Mouse (Mus musculus): Measurements from ENCODE around the gene Rxra. TPM values are rescaled to one million over a fixed set of nuclear protein-coding genes. Genes with fewer than 3 reads are reported as not detected.

Gene Rxra
- total and polyA plus RNA-seq, 2 experiments, result 108 to 313 TPM

GRCm38 (mm10) chr2:27744612-27745351 is 68.5 kb downstream of the Rxra start:
- peak; percentile 71 for DNase-seq (ENCODE audit: extremely low read depth, low read depth, low spot score)
- Histone ChIP-seq H3K27me3 (ENCODE audit: control insufficient read depth, insufficient read depth, low read length) (no peaks in the 10 kb centered on the region), H3K4me1 (ENCODE audit: control insufficient read depth, insufficient read depth, low read length) (peaks cover 67% of the 10 kb centered on the region), H3K36me3 (ENCODE audit: control insufficient read depth, insufficient read depth, low read length) (peaks cover 54% of the 10 kb centered on the region), H3K79me2 (ENCODE audit: control insufficient read depth, insufficient read depth, low read length) (peaks cover 54% of the 10 kb centered on the region), H3K27ac (replicated peaks; ENCODE audit: insufficient read depth, low read depth, low read length) (peak overlapping the region; percentile 70), H3K4me3 (ENCODE audit: insufficient read depth, low read depth, low read length) (no peak overlapping the region), H3K9ac (ENCODE audit: low read depth, low read length) (peak overlapping the region; percentile 22)
- WGBS, result 13% methylated on average over 13 of the region's 13 CpGs
- TF ChIP-seq CTCF (IDR thresholded peaks at IDR 0.05; ENCODE audit: low read depth, low read length) (no peak), POLR2A (IDR thresholded peaks at IDR 0.05; ENCODE audit: extremely low read depth, insufficient read depth, low read length) (no peak)

GRCm38 (mm10) chr2:27745673-27746620 is 69.7 kb downstream of the Rxra start:
- peaks cover 69% of the 10 kb centered on the region for H3K4me1 ChIP-seq (ENCODE audit: control insufficient read depth, insufficient read depth, low read length)
- H3K4me3 ChIP-seq (ENCODE audit: insufficient read depth, low read depth, low read length), result no peak overlapping the region
- DNase-seq (ENCODE audit: extremely low read depth, low read depth, low spot score), result no peak
- peaks cover 48% of the 10 kb centered on the region for H3K79me2 ChIP-seq (ENCODE audit: control insufficient read depth, insufficient read depth, low read length)
- no peaks in the 10 kb centered on the region for H3K27me3 ChIP-seq (ENCODE audit: control insufficient read depth, insufficient read depth, low read length)
- peak overlapping the region; percentile 70 for H3K27ac ChIP-seq (replicated peaks; ENCODE audit: insufficient read depth, low read depth, low read length)
- 26% methylated on average over 18 of the region's 18 CpGs for WGBS
- H3K9ac ChIP-seq (ENCODE audit: low read depth, low read length), result peak overlapping the region; percentile 27; the same call in 1 of the 2 replicates
- H3K36me3 ChIP-seq (ENCODE audit: control insufficient read depth, insufficient read depth, low read length), result peaks cover 60% of the 10 kb centered on the region
- TF ChIP-seq POLR2A (IDR thresholded peaks at IDR 0.05; ENCODE audit: extremely low read depth, insufficient read depth, low read length) (no peak), CTCF (IDR thresholded peaks at IDR 0.05; ENCODE audit: low read depth, low read length) (no peak)

GRCm38 (mm10) chr2:27746854-27747253 is 70.6 kb downstream of the Rxra start:
- Histone ChIP-seq H3K4me1 (ENCODE audit: control insufficient read depth, insufficient read depth, low read length) (peaks cover 71% of the 10 kb centered on the region), H3K27ac (replicated peaks; ENCODE audit: insufficient read depth, low read depth, low read length) (no peak overlapping the region), H3K79me2 (ENCODE audit: control insufficient read depth, insufficient read depth, low read length) (peaks cover 39% of the 10 kb centered on the region), H3K27me3 (ENCODE audit: control insufficient read depth, insufficient read depth, low read length) (no peaks in the 10 kb centered on the region), H3K36me3 (ENCODE audit: control insufficient read depth, insufficient read depth, low read length) (peaks cover 59% of the 10 kb centered on the region), H3K4me3 (ENCODE audit: insufficient read depth, low read depth, low read length) (no peak overlapping the region), H3K9ac (ENCODE audit: low read depth, low read length) (no peak overlapping the region)
- TF ChIP-seq CTCF (IDR thresholded peaks at IDR 0.05; ENCODE audit: low read depth, low read length), result no peak
- no peak for TF ChIP-seq POLR2A (IDR thresholded peaks at IDR 0.05; ENCODE audit: extremely low read depth, insufficient read depth, low read length)
- 55% methylated on average over 2 of the region's 2 CpGs for WGBS
- DNase-seq (ENCODE audit: extremely low read depth, low read depth, low spot score), result no peak

- Histone ChIP-seq H3K79me2 (ENCODE audit: control insufficient read depth, insufficient read depth, low read length) (peaks cover 29% of the 10 kb centered on the region; the same call in 1 of the 2 replicates), H3K27ac (replicated peaks; ENCODE audit: insufficient read depth, low read depth, low read length) (peak overlapping the region; percentile 13; the same call in 1 of the 2 replicates), H3K4me3 (ENCODE audit: insufficient read depth, low read depth, low read length) (no peak overlapping the region), H3K36me3 (ENCODE audit: control insufficient read depth, insufficient read depth, low read length) (peaks cover 57% of the 10 kb centered on the region), H3K9ac (ENCODE audit: low read depth, low read length) (peak overlapping the region; percentile 26; the same call in 1 of the 2 replicates), H3K27me3 (ENCODE audit: control insufficient read depth, insufficient read depth, low read length) (no peaks in the 10 kb centered on the region), H3K4me1 (ENCODE audit: control insufficient read depth, insufficient read depth, low read length) (peaks cover 72% of the 10 kb centered on the region)
- WGBS, result 45% methylated on average over 11 of the region's 11 CpGs
- TF ChIP-seq POLR2A (IDR thresholded peaks at IDR 0.05; ENCODE audit: extremely low read depth, insufficient read depth, low read length), result no peak
- DNase-seq (ENCODE audit: extremely low read depth, low read depth, low spot score), result no peak
Measured at GRCm38 (mm10) chr2:27748984-27749383, 72.7 kb downstream of the Rxra start.

GRCm38 (mm10) chr2:27750399-27751134 is 74.3 kb downstream of the Rxra start:
- 45% methylated on average over 12 of the region's 12 CpGs for WGBS
- H3K4me3 ChIP-seq (ENCODE audit: insufficient read depth, low read depth, low read length), result no peak overlapping the region
- TF ChIP-seq POLR2A (IDR thresholded peaks at IDR 0.05; ENCODE audit: extremely low read depth, insufficient read depth, low read length) (no peak), CTCF (IDR thresholded peaks at IDR 0.05; ENCODE audit: low read depth, low read length) (no peak)
- DNase-seq (ENCODE audit: extremely low read depth, low read depth, low spot score), result no peak
- H3K4me1 ChIP-seq (ENCODE audit: control insufficient read depth, insufficient read depth, low read length), result peaks cover 61% of the 10 kb centered on the region
- peak overlapping the region; percentile 4 for H3K9ac ChIP-seq (ENCODE audit: low read depth, low read length)
- peaks cover 66% of the 10 kb centered on the region for H3K36me3 ChIP-seq (ENCODE audit: control insufficient read depth, insufficient read depth, low read length)
- H3K27ac ChIP-seq (replicated peaks; ENCODE audit: insufficient read depth, low read depth, low read length), result peak overlapping the region; percentile 56
- H3K79me2 ChIP-seq (ENCODE audit: control insufficient read depth, insufficient read depth, low read length), result peaks cover 20% of the 10 kb centered on the region; the same call in 1 of the 2 replicates
- H3K27me3 ChIP-seq (ENCODE audit: control insufficient read depth, insufficient read depth, low read length), result no peaks in the 10 kb centered on the region

Data from liver, adult 2 months (tissue).